Mouse (Mus musculus) stomach, postnatal 0 days (tissue): Measurements from ENCODE around the gene Ehd2.

Source experiments
- CTCF ChIP-seq: IDR thresholded peaks from 2 replicates; pipeline ENCODE4 v1.5.1; 2016; ENCODE audit warnings: antibody characterized with exemption, low read depth, mild to moderate bottlenecking, moderate library complexity
- EP300 ChIP-seq: optimal IDR thresholded peaks from 2 replicates; pipeline ENCODE3; 2016; ENCODE audit warnings: antibody characterized with exemption

DNA sequence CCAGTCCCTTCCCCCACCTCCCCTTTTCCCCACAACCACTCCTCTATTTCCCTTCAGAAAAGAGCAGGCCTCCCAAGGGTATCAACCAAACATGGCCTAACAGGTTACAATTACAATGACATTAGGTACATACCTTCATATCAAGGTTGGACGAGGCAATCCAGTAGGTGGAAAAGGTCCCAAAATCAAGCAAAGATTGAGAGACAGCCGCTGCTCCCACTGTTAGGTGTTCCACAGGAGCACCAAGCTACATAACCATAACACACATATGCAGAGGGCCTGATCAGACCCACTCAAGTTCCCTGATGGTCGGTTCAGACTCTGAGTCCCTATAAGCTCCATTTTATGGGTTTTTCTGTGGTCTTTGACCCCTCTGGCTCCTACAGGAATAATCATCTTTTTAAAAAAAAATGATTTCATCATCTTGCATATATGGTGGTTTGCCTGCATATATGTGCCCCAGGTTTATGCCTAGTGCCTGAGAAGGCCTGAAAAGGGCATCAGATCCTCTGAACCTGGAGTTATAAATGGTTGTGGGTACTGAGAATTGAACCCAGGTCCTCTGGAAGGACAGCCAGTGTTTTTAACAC, 51.1 kb downstream of the Ehd2 start:
- TF ChIP-seq CTCF, result no peak
- TF ChIP-seq EP300, result no peak
